Mouse (Mus musculus): ENCODE data around the gene 4921501E09Rik. TPM values are rescaled to one million over a fixed set of nuclear protein-coding genes. Genes with fewer than 3 reads are reported as not detected.

The 4921501E09Rik gene
- polyA plus RNA-seq, 1 experiment from 2014 or later: not detected

Other genes starting within 250 kb of the 4921501E09Rik start
- 18.4 and 18.8 TPM in 2 replicates for gene Zfp799, start 237.8 kb downstream of the 4921501E09Rik start, polyA plus RNA-seq (2015; fragmentation: Nextera tagmentation; extraction: Ambion mirVana)
- 6.1 and 7.2 TPM in 2 replicates for gene Zfp870, start 176.4 kb downstream of the 4921501E09Rik start, polyA plus RNA-seq (2015; fragmentation: Nextera tagmentation; extraction: Ambion mirVana)
- not detected in 2 replicates for gene Cyp4f14, start 150.7 kb downstream of the 4921501E09Rik start, polyA plus RNA-seq (2015; fragmentation: Nextera tagmentation; extraction: Ambion mirVana)
- gene Cyp4f13, start 120.7 kb downstream of the 4921501E09Rik start, polyA plus RNA-seq (2015; fragmentation: Nextera tagmentation; extraction: Ambion mirVana): 7.0 and 8.2 TPM in 2 replicates
- gene Zfp472, start 102.2 kb downstream of the 4921501E09Rik start, polyA plus RNA-seq (2015; fragmentation: Nextera tagmentation; extraction: Ambion mirVana): 8.8 and 10.2 TPM in 2 replicates
- 19.3 and 23.2 TPM in 2 replicates for gene Zfp952, start 74.9 kb downstream of the 4921501E09Rik start, polyA plus RNA-seq (2015; fragmentation: Nextera tagmentation; extraction: Ambion mirVana)
- 25.9 and 27.4 TPM in 2 replicates for gene Zfp763, start 34.7 kb downstream of the 4921501E09Rik start, polyA plus RNA-seq (2015; fragmentation: Nextera tagmentation; extraction: Ambion mirVana)
- 17.7 and 23.4 TPM in 2 replicates for gene Zfp563, start 21.3 kb upstream of the 4921501E09Rik start, polyA plus RNA-seq (2015; fragmentation: Nextera tagmentation; extraction: Ambion mirVana)
- gene Morc2b, start 71.6 kb upstream of the 4921501E09Rik start, polyA plus RNA-seq (2015; fragmentation: Nextera tagmentation; extraction: Ambion mirVana): 0.62 and 0.64 TPM in 2 replicates
- 0.06 and 0.11 TPM in 2 replicates for gene Olfr55, start 100.4 kb upstream of the 4921501E09Rik start, polyA plus RNA-seq (2015; fragmentation: Nextera tagmentation; extraction: Ambion mirVana)
- not detected in 2 replicates for gene Olfr239, start 123.2 kb upstream of the 4921501E09Rik start, polyA plus RNA-seq (2015; fragmentation: Nextera tagmentation; extraction: Ambion mirVana)
- gene Olfr1564, start 153.6 kb upstream of the 4921501E09Rik start, polyA plus RNA-seq (2015; fragmentation: Nextera tagmentation; extraction: Ambion mirVana): 0.06 TPM in 1 of 2 replicates, not detected in the other
- gene Zfp955a, start 187.1 kb upstream of the 4921501E09Rik start, polyA plus RNA-seq (2015; fragmentation: Nextera tagmentation; extraction: Ambion mirVana): 22.5 and 24.4 TPM in 2 replicates
- 0.03 and 0.07 TPM in 2 replicates for gene Olfr63, start 196.6 kb upstream of the 4921501E09Rik start, polyA plus RNA-seq (2015; fragmentation: Nextera tagmentation; extraction: Ambion mirVana)
- gene Zfp955b, start 221.5 kb upstream of the 4921501E09Rik start, polyA plus RNA-seq (2015; fragmentation: Nextera tagmentation; extraction: Ambion mirVana): 18.8 and 22.0 TPM in 2 replicates

Measured in neural tube, embryonic 13.5 days (tissue).